Mouse (Mus musculus) adrenal gland, postnatal 4 days (tissue): ENCODE data around the gene Ccnj. TPM values are rescaled to one million over a fixed set of nuclear protein-coding genes. Genes with fewer than 3 reads are reported as not detected.

Experiments used
- DNase-seq, 2 experiments: peaks; one replicate each; pipeline ENCODE4 v3.0.0; 2021 to 2022; ENCODE audit warnings: low spot score in 2 of 2, mixed read lengths in 2 of 2
- long read RNA-seq, 2 experiments: library from polyadenylated mRNA; stranded (forward); transcript quantifications; one replicate each; pipeline ENCODE4 v2.0.0; 2021
- total RNA-seq, 2 experiments: library from RNA; stranded (reverse); gene quantifications; 2 replicates each; pipeline ENCODE4 v1.2.3; 2021

Gene Ccnj
- 10 to 100 TPM; 10.7 to 12.3 TPM for total RNA-seq
- long read RNA-seq, experiment 1, partial matches to known transcripts: 0 of 2 reads
- long read RNA-seq, experiment 1, other reads (novel, unspliced or antisense): 0 of 2 reads
- long read RNA-seq, experiment 2, partial matches to known transcripts: 0 of 1 reads
- long read RNA-seq, experiment 2, other reads (novel, unspliced or antisense): 1 of 1 reads

DNA sequence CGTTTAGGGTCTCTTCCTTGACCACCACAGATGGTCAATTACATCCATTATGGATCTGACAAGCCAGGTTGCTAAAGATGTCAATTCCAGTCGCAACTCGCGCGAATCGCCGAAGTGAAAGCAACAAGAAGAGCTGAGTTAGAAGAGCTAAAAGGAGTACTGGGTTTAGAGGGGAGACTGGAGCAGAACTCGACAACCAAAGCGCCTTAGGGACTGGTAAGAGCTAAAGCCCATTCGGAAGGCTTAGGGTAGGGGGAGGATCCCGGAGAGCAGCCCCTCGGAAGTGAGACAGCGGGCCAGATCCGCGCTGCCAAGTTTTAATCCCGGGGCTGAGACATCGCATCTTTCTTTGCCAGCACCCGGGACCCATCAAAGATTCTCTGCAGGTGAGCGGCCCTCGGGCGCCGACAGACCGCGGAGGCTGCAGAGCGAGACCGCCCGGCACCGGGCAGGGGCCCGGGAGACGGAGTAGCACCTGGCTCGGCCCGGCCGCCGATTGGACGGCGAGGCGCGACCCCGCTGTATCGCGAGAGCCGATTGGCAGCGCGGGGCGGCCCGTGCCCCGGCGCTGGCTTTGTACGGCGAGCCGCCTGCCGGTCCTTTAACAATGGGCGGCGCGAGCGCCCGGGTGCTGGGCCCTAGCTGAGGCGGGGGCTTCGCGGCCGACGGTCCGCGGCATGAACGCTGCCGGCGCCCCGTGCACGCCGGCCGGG lies at the start of gene Ccnj:
Ccnj (plus strand) TSS at position 577 of the 713 bp plus-strand sequence.
- DNase-seq: peak; percentile 84 to 88

GRCm38 (mm10) chr19:40788004-40788714 lies 42.9 kb upstream of the Ccnj start:
- no peak for DNase-seq

DNA sequence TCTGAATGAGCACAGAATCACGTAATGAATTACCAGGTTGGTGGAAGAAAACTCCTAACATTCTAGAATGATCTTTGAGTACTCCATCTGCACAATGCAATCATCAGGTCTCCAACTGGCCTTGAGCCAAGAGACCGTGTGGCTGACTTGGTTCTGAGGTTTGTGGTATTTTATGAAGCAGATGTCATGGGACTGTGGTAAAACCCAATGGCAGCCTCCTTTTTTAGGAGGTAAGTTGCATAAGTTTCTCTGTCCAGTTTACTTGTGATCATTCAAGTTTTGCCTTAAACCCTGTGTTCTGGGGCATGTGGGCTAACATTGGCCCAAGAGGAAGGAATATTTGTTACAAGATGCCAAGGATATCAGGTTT lies 42.4 kb upstream of the Ccnj start:
- no peak for DNase-seq

DNA sequence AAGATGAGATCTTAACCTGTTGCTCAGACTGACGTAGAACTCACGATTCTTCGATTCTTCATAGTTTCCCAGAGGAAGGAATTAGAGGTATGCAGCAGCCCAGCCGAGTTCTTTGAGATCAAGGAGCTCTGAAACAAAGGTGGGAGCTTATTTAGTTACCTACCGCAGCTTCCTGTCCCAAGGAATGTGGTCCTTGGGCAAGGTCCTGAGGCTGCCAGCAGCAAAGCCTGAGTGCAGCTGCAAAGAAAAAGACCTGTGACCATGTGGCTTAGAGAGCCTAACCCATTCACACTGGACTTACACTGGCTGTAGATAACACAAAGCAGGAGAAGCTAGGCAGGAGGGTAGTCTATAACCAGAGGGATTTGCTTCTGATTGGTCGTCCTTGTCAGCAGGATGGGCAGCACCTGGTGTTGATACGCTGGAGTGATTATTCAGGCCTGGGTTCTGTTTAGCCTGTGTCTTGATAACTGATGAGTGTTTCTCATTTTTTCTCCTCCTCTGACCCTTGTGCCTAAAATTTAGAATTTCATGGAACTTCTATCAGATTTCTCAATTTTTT lies 25.8 kb upstream of the Ccnj start:
- no peak for DNase-seq

GRCm38 (mm10) chr19:40809858-40810257 lies 21.2 kb upstream of the Ccnj start:
- DNase-seq: no peak

- DNase-seq: no peak
These were observed 19.2 kb upstream of the Ccnj start for GRCm38 (mm10) chr19:40811840-40812239.

- DNase-seq: no peak
These were observed 18.3 kb upstream of the Ccnj start for GRCm38 (mm10) chr19:40812778-40813177.

DNA sequence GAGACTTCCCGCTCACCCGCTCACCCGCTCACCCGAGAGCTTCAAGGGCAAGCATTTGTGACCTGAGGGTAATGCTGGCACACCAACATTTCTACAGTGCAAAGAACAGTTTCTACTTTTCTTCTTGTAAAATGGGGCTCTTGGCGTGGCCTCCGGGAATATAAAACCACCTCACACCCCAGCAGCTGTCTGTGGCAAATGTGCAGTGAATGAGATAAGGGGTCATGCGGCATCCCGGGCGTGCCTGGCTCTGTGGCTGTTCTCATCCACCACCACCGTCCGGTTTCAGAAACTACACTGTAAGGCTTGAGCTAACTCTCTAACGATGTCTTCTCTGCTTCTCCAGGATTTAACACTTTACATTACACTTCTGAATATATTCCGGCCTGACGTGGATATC lies 17.7 kb upstream of the Ccnj start:
- no peak for DNase-seq

DNA sequence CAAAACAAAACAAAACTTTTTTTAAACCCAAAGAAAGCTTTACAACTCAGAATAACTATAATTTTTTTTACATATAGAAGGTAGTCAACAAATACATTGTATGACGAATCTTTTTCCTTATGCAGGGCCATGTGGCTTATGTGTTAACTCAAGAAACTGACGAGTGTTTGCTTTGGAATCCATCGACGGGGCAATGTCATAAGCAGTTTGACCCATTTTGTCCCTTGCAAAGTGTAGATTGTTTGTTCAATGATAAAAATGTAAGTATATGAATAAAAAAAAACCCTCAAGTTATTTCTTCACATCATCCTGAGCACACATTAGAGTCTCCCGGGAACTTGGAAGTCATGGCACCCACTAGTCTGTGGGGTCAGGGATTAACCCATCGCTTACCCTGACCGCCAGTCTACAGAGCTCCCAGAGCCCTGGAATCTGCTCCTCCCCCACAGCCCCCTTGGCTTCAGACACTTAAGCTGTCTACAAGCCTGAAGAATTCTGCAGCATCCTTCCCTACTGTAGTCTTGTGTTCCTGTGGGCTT lies 15.4 kb upstream of the Ccnj start:
- DNase-seq: no peak

GRCm38 (mm10) chr19:40817901-40818532 lies 13.1 kb upstream of the Ccnj start:
- DNase-seq: no peak

- no peak for DNase-seq
These were observed 12.3 kb upstream of the Ccnj start for GRCm38 (mm10) chr19:40818764-40819163.

- DNase-seq: no peak
These were observed 9.7 kb upstream of the Ccnj start for GRCm38 (mm10) chr19:40821306-40821825.

GRCm38 (mm10) chr19:40825636-40826035 lies 5.4 kb upstream of the Ccnj start:
- no peak for DNase-seq

DNA sequence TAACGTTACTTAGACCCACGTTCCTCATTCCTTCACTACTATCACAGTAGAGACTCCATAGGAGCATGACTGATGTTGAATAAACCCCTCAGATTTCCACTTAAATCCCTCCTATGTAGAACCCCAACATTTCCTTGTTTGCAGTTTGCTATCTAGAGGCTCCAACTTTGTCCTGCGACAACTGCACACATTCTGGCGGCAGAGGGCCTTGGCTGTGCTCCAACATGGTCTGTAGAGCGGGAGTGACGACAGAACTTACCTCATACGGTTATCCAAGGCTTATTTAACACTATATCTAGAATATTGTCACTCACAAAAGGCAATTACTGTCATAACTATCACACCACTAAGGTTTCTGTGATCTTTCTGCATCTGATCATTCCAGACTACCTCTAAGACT lies 4.3 kb upstream of the Ccnj start:
- DNase-seq: no peak

DNA sequence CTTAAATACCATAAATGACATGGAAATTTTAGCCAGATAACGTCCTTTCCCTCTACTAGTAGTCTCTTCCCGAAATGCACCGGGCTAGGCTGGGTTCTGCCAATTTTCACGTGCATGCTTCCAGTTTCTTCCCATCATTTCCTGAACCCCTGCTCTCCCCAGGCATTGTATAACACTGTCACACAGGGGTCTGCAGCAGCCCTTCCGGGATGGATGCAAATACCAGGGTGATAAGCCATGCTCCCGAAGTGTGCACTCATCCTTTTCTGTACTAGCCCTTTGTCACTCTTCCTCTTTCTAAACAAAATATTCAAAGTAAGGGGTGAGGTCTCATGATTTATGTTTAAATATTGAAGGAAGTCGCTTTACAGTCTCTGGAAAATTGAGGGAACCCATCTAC lies 881 bp upstream of the Ccnj start:
- no peak for DNase-seq

DNA sequence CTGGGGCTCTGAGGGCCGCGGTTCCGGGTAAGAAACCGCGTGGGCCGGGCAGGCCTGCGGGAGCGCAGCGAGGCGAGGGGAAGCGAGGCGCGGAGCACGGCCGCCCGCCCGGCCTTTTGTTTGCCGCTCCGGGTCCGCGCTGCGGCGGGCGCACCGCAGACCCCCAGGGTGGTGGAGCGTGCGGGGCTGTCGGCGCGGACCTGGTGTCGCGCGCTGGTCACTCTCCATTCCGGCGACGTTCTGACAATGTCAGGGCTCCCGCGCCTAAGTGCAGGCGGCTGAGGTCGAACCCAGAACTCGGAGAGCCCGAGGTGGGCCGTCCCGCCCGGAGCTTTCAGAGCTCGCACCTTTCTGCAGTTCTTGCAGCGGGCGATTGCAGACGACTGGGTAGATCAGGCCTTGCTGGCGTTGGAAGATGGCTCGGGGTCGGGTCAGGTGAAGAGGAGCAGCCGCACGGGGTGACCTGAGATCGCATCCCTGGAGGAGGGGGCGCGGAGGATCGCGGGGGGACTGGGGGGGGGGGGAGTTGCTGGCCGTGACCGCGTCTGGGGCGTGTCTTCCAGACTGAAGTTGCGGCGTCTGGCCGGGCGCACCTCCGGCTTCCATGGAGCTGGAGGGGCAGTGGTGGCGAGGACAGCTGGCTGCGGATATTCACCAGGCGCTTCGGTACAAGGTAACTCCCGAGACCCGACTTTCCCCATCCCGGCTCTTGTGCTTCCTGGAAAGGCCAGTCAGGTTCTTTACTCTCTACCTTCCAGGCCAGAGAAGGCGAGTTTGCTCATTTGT lies 530 bp downstream of the Ccnj start:
- DNase-seq: peak; percentile 14

DNA sequence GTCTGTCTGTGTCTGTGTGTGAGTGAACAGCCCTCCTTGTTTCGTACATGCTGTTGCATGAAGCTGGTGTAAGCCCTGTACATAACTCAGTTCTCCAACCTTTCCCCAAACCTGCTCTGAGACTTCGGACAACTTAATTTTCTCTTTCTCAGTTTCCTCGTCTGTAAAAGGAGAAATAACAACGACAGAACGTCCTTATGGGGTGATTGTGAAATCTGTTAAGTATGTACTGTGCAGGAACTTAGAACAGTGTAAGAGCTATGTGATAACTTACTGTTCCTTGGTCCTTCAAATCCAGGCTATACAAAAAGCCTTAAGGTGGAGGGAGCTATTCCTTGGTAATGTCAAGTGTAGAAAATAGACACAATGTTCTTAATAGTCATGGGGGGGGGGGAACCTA lies 1.3 kb downstream of the Ccnj start:
- no peak for DNase-seq

DNA sequence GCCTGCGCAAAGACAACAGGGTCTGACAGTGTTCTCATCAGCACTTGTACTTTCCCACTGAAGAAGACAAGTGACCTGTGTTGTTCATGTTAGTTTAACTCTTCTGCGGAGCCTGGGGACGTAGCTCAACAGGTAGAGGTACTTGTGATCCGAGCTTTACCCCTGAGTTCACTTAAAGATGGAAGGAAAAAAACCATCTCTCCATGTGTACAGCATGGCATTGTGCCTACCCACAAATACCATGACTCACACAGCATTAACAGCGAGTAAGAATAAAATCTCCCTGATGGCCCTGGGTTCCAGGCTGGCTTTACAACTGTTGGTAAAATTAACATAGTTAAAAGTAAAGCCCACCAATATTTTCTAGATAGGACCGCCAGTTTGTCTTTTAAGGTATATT lies 3.4 kb downstream of the Ccnj start:
- DNase-seq: no peak

GRCm38 (mm10) chr19:40838205-40838604 lies 7.1 kb downstream of the Ccnj start:
- no peak for DNase-seq

DNA sequence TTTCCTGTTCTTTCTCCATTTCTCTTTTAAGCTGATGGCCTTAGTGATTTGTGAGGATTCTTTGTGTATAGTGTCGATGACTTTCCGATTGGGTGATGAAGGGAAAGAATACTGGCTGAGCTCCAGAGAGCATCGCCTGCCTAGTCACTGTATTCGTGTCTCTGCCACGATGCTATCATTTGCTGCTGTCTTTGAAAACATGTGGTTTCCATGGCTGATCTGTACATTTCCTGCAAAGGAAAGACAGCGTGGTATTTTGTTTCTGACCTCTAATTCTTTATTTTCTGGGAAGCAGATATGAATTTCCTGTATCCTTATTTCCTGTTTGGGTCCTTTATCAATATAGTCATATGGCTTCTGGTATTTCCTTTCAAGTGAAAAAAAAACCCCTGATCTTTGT lies 9.2 kb downstream of the Ccnj start:
- DNase-seq: no peak
